Mouse (Mus musculus) CD8-positive naive resting alpha-beta T cell, adult 2 months (primary cell): Measurements from ENCODE around the gene Kctd6.
"Not testable (repeated sequence)": the region's sequence is repeated elsewhere in the genome, so short reads cannot be mapped to it uniquely, and the experiment has no call there.

Experiments
- DNase-seq, 2 experiments: peaks; one replicate each; pipeline ENCODE4 v3.0.0; 2022; ENCODE audit warnings: low read depth in 2 of 2, low spot score in 2 of 2

The Kctd6 gene

GRCm38 (mm10) chr14:8249206-8249605 lies 35.3 kb downstream of the Kctd6 start:
- DNase-seq: no peak

DNA sequence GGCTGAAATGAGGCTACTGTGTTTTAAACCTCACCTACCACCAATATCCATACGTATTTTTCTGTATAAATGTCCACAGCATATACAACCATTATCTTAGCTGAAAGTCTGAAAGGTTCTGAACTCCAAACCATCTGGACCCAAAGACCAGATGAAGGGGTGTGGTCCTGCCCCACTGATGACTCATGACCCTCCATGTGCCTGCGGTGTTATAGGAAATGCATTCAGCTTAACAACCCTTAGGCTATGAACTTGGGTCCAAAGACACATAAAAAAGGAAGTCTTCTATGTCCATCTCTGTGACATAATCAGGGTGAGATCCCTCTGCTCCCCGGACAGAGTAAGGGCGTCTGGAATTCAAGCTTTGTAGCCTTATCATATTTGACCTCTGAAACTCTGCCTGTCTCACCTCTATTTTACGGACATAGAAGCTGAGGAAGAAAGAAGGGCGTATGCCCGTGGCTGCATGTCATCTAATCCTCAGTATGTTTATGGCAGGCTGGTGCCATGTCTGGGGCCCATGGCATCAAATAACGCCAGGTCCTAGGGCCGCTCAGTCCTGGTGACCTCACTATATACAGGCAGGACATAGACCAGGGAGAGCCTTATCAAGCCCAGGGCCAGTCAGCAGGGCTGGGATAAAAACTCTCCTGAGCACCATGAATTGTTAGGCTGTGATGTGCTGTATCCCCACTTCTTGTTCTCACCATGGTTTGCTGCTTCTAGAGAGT lies 36.4 kb downstream of the Kctd6 start:
- no peak for DNase-seq

- no peak for DNase-seq
Measured at GRCm38 (mm10) chr14:8251330-8251885, 37.5 kb downstream of the Kctd6 start.

- DNase-seq: peak in 1 of 2 experiments; percentile 18
Measured at GRCm38 (mm10) chr14:8255076-8255729, 41.3 kb downstream of the Kctd6 start.

GRCm38 (mm10) chr14:8256072-8256471 lies 42.1 kb downstream of the Kctd6 start:
- DNase-seq: no peak

GRCm38 (mm10) chr14:8256881-8257280 lies 42.9 kb downstream of the Kctd6 start:
- no peak for DNase-seq

- DNase-seq: no peak
Measured at GRCm38 (mm10) chr14:8257521-8258334, 43.8 kb downstream of the Kctd6 start.

DNA sequence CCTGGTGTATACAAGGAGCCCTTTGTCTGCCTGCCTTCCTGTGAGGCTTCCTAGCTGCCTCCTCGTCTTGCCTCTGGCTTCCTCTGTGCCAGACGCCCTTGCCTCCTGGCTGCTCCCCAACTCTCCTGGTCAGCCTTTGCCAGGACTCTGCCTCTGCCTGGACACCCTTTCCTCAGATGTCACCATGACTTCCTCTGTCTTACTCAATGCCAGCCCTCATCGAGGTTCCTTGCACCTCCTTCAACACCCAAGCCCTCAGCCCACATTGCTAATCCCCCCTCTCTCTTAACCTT lies 44.3 kb downstream of the Kctd6 start:
- DNase-seq: no peak

DNA sequence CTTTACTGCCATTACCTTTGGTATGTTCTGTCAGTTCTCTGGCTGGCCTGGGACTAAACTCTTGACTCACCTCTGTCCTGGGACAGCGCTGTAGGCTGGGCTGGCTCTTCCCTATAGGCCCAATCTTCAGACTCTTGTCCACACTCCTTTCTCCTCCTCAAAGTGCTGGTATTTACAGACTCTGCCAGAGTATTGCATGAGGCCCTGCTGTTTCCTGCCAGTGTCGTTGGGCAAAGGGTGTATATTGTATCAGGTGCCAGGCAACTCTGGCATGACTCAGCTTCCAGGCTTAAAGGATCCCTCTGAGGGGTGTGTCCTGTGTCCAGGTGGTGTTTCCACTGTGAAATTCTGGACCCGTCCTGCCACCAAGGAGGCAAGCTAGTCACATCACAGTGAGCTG lies 44.8 kb downstream of the Kctd6 start:
- no peak for DNase-seq

DNA sequence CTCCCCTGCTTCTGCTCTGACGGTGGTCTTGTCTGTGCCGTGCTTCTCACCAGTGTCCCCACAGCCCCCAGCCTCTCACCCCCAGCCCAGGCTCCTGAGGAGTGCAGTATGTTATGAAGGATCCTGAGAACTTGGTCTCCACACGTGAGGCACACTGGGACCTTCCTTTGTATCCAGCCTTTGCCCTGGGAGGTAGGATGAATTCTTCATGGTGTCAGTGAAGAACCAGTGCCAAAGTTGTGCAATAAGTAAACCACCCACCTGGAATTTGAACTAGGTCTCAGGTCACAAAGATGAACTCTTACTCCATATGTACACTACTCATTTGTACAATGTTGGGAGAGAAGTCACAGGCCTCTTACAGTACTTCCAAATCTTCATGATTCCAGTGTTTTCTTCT lies 45.2 kb downstream of the Kctd6 start, which contains the start of gene Acox2:
Gene Acox2, minus strand, starts transcription at position 188 of the 400 bp plus-strand sequence.
- DNase-seq: no peak

DNA sequence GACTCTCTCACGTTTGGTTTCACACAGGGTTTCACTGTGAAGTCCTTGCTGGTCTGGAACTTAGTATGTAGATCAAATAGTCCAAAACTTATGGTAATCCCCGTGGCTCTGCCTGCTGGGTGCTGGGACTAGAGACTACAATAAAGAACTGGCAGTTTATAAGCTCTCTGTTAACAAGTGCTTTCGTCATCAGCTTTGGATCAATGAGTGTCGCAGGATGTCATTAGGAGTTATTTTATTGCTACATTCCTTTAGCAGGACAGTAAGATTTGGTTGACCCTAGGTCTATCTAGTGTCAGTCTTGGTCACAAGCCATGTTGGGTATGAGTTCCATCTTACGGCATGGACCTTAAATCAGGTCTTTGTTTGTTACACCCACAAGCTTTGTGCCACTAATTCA lies 46.3 kb downstream of the Kctd6 start:
- DNase-seq: no peak

- no peak for DNase-seq
Measured at GRCm38 (mm10) chr14:8262242-8262641, 48.3 kb downstream of the Kctd6 start.

DNA sequence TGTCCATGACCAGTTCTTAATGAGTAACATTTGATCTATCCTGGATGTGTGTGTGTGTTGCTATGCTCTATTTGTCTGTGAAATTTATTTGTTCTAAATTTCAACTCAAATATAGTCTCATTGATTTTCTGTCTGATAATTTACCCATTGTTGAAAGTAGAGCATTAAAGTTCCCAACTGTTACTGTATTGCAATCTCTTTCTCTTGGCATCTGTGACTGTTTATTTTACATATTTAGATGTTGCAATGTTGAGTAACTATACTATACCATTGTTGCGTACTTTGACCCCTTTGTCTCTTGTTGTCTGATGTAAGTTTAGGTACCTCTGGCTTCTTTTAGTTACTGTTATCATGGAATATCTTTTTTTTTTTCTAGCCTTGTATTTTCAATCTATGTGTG lies 50.4 kb downstream of the Kctd6 start:
- no peak for DNase-seq

DNA sequence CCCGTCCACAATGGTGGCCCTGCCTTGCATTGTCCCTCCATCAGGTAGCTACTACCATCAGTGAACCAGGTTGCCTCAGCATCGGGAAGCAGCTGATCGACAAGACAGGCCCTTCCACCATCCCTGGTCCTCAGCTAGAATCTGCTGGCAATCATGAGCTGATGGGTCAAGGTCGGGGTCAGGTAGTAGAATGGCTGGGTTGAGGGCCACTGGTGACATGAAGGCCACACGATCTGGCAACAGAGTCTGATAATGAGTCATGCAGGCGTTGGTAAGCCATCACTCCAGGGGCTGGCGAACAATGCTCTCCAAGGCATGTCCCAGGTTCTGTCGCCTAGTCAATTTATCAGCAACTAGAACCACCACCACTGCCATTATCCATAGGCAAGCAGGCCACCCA lies 57.3 kb downstream of the Kctd6 start:
- DNase-seq: not testable (repeated sequence)
